Comparison of ENCODE assay signal across 17 mouse cellular contexts in genomic region chr8:82398546-82398945, GRCm38 (mm10). TPM values are rescaled to one million over a fixed set of nuclear protein-coding genes. Genes with fewer than 3 reads are reported as not detected.
DNase-seq lines count a peak whose midpoint lies in the region; ATAC-seq and TF ChIP-seq lines count a peak whose summit lies in the region.
"Had no signal": no experiment of that assay in that cellular context is flagged by ENCODE, and none has a peak within 500 bp of the region (broad histone marks: within the 10 kb centered on the region; RNA-seq: fewer than 3 reads in every experiment).

No protein-coding gene starts in this region.

- peaks cover 24% of the 10 kb centered on the region for H3K36me3 ChIP-seq in heart, adult 2 months (ENCODE audit: control insufficient read depth, insufficient read depth, low read length)
- peaks cover 19% of the 10 kb centered on the region for H3K36me3 ChIP-seq in megakaryocyte, embryonic 14.5 days (replicated peaks; ENCODE audit: low read length)
- no peaks in the 10 kb centered on the region for H3K36me3 ChIP-seq in forebrain, embryonic 15.5 days
- H3K36me3 ChIP-seq: forebrain, embryonic 12.5 days had no signal

- no peak overlapping the region for H3K4me2 ChIP-seq in forebrain, embryonic 15.5 days (replicated peaks)
- H3K4me2 ChIP-seq: forebrain, embryonic 12.5 days; midbrain, embryonic 11.5 days had no signal

- WGBS in heart, adult 2 months = 80% methylated on average over 2 of the region's 2 CpGs
- 89% methylated on average over 2 of the region's 2 CpGs for WGBS in forebrain, embryonic 15.5 days

- H3K4me3 ChIP-seq in heart, adult 2 months = no peak overlapping the region
- H3K4me3 ChIP-seq in megakaryocyte, embryonic 14.5 days (replicated peaks) = peak overlapping the region; percentile 68
- no peak overlapping the region for H3K4me3 ChIP-seq in forebrain, embryonic 15.5 days
- H3K4me3 ChIP-seq: forebrain, embryonic 12.5 days; heart, embryonic 10.5 days had no signal

- TF ChIP-seq POLR2A in heart, adult 2 months (IDR thresholded peaks at IDR 0.05; ENCODE audit: insufficient read depth, low read depth, low read length) = no peak

- intact Hi-C loops in heart, adult 2 months (cut with DNase I) = no loop called here
- intact Hi-C loops in heart, postnatal 14 days (cut with DNase I) = no loop called here

- no peak for TF ChIP-seq EP300 in heart, adult 2 months (IDR thresholded peaks at IDR 0.05; ENCODE audit: insufficient read depth, low read depth, low read length)

- ATAC-seq in forebrain, embryonic 15.5 days (replicated peaks) = no peak

- no peak for TF ChIP-seq CTCF in heart, adult 2 months (IDR thresholded peaks at IDR 0.05)

- H3K79me2 ChIP-seq in heart, adult 2 months (replicated peaks; ENCODE audit: control insufficient read depth, insufficient read depth, low read length) = peaks cover 10% of the 10 kb centered on the region

- DNase-seq in heart, adult 2 months = peak in 1 of 2 experiments; percentile 32
- DNase-seq in heart, postnatal 14 days = no peak
- DNase-seq in 3T3-L1 (ENCODE audit: low read depth, low spot score) (peak; percentile 65), 416B (ENCODE audit: low read depth) (peak; percentile 35)
- DNase-seq in kidney, adult 8-10 months = no peak
- DNase-seq: cerebellum, postnatal 25 days; kidney, adult 2 months; kidney, postnatal 4 days; liver; lung, adult 2 months; thymus, postnatal 25 days had no signal

- H3K27me3 ChIP-seq in heart, adult 2 months (ENCODE audit: control insufficient read depth, insufficient read depth, low read length) = no peaks in the 10 kb centered on the region
- H3K27me3 ChIP-seq in megakaryocyte, embryonic 14.5 days (replicated peaks) = no peaks in the 10 kb centered on the region
- H3K27me3 ChIP-seq in forebrain, embryonic 15.5 days = no peaks in the 10 kb centered on the region
- H3K27me3 ChIP-seq: forebrain, embryonic 12.5 days had no signal

- peak overlapping the region; percentile 13 for H3K27ac ChIP-seq in heart, adult 2 months
- H3K27ac ChIP-seq in forebrain, embryonic 15.5 days (replicated peaks) = no peak overlapping the region
- H3K27ac ChIP-seq: forebrain, embryonic 12.5 days had no signal

- H3K9me3 ChIP-seq in megakaryocyte, embryonic 14.5 days = peaks cover 12% of the 10 kb centered on the region
- no peaks in the 10 kb centered on the region for H3K9me3 ChIP-seq in forebrain, embryonic 15.5 days
- H3K9me3 ChIP-seq: forebrain, embryonic 12.5 days; heart, embryonic 10.5 days had no signal

- no peak overlapping the region for H3K9ac ChIP-seq in heart, adult 2 months (ENCODE audit: low read depth, low read length)
- no peak overlapping the region for H3K9ac ChIP-seq in forebrain, embryonic 15.5 days (replicated peaks)
- H3K9ac ChIP-seq: forebrain, embryonic 12.5 days had no signal

- peaks cover 16% of the 10 kb centered on the region for H3K4me1 ChIP-seq in heart, adult 2 months (ENCODE audit: control insufficient read depth, insufficient read depth, low read length)
- peaks cover 50% of the 10 kb centered on the region for H3K4me1 ChIP-seq in megakaryocyte, embryonic 14.5 days
- peaks cover 15% of the 10 kb centered on the region for H3K4me1 ChIP-seq in forebrain, embryonic 15.5 days

RNA-seq across cellular contexts. Expression of gene Il15, which starts 4.5 kb away (rescaled TPM):
- 10 to 100 TPM; 34.3 to 43.6 TPM for total RNA-seq in heart, adult 2 months (2021)
- polyA plus RNA-seq in heart, adult 2 months (2012; rRNA removed) = 28.2 and 29.5 TPM in 2 replicates
- total RNA-seq in heart, postnatal 14 days (2021) = 10 to 100 TPM; 18.5 to 22.2 TPM
- 2.9 TPM in 1 of 2 replicates, not detected in the other for polyA plus RNA-seq in megakaryocyte, embryonic 14.5 days (2012; ENCODE audit: insufficient read depth, low replicate concordance)
- 0.81 and 1.2 TPM in 2 replicates for polyA plus RNA-seq in forebrain, embryonic 15.5 days (2015; fragmentation: Nextera tagmentation; extraction: Ambion mirVana)
- polyA plus RNA-seq: neural tube, embryonic 14.5 days had no signal

Comparison
In these comparisons a context has a peak if more than half of its experiments do, and no peak if none do; other contexts are left out.
1. DNase-seq: peak in 3T3-L1 (single experiment) and 416B (single experiment); none in heart, postnatal 14 days (0 of 2) and kidney, adult 8-10 months (0 of 2).